Mouse (Mus musculus): Measurements from ENCODE around the gene Mgll. TPM values are rescaled to one million over a fixed set of nuclear protein-coding genes. Genes with fewer than 3 reads are reported as not detected.

Mgll gene
- polyA plus RNA-seq, 1 experiment from 2014 or later = 94.2 TPM

- Histone ChIP-seq H3K9ac (ENCODE audit: low read length) (no peak overlapping the region), H3K4me3 (ENCODE audit: low read depth, low read length) (no peak overlapping the region), H3K9me3 (ENCODE audit: control insufficient read depth, low read length) (no peaks in the 10 kb centered on the region), H3K36me3 (ENCODE audit: control insufficient read depth, insufficient read depth, low read length) (0 out of 2 replicates have a peak, but pooled peaks cover under 1% of the 10 kb centered on the region), H3K27ac (ENCODE audit: low read depth) (no peak overlapping the region), H3K4me1 (replicated peaks; ENCODE audit: control insufficient read depth, insufficient read depth, low read length) (peaks cover 7% of the 10 kb centered on the region), H3K4me2 (ENCODE audit: low read length) (no peak overlapping the region), H3K27me3 (replicated peaks; ENCODE audit: control insufficient read depth, insufficient read depth, low read length) (no peaks in the 10 kb centered on the region)
- ATAC-seq (replicated peaks; ENCODE audit: low FRiP score, low TSS enrichment, low read depth) (no peak), DNase-seq (ENCODE audit: low spot score) (no peak)
- 84% methylated on average over 4 of the region's 4 CpGs for WGBS
These were observed 79.9 kb downstream of the Mgll start for GRCm38 (mm10) chr6:88803957-88804695.

- 0 out of 2 replicates have a peak, but pooled peaks cover 6% of the 10 kb centered on the region for H3K36me3 ChIP-seq (ENCODE audit: control insufficient read depth, insufficient read depth, low read length)
- no peaks in the 10 kb centered on the region for H3K9me3 ChIP-seq (ENCODE audit: control insufficient read depth, low read length)
- no peak overlapping the region for H3K27ac ChIP-seq (ENCODE audit: low read depth)
- WGBS = 86% methylated on average over 17 of the region's 17 CpGs
- H3K4me2 ChIP-seq (ENCODE audit: low read length) = no peak overlapping the region
- peaks cover 17% of the 10 kb centered on the region for H3K4me1 ChIP-seq (replicated peaks; ENCODE audit: control insufficient read depth, insufficient read depth, low read length)
- H3K4me3 ChIP-seq (ENCODE audit: low read depth, low read length) = no peak overlapping the region
- ATAC-seq (replicated peaks; ENCODE audit: low FRiP score, low TSS enrichment, low read depth) = no peak
- H3K27me3 ChIP-seq (replicated peaks; ENCODE audit: control insufficient read depth, insufficient read depth, low read length) = no peaks in the 10 kb centered on the region
- no peak overlapping the region for H3K9ac ChIP-seq (ENCODE audit: low read length)
- DNase-seq (ENCODE audit: low spot score) = no peak
These were observed 80.9 kb downstream of the Mgll start for GRCm38 (mm10) chr6:88804966-88805577.

GRCm38 (mm10) chr6:88809091-88810037, 85.2 kb downstream of the Mgll start:
- H3K9ac ChIP-seq (ENCODE audit: low read length) = no peak overlapping the region
- ATAC-seq (replicated peaks; ENCODE audit: low FRiP score, low TSS enrichment, low read depth) (peak; percentile 12; the same call in 1 of the 2 replicates), DNase-seq (ENCODE audit: low spot score) (no peak)
- no peak overlapping the region for H3K4me3 ChIP-seq (ENCODE audit: low read depth, low read length)
- no peak overlapping the region for H3K4me2 ChIP-seq (ENCODE audit: low read length)
- H3K27ac ChIP-seq (ENCODE audit: low read depth) = peak overlapping the region; percentile 34; the same call in 1 of the 2 replicates
- WGBS = 47% methylated on average over 23 of the region's 23 CpGs
- 0 out of 2 replicates have a peak, but pooled peaks cover 6% of the 10 kb centered on the region for H3K36me3 ChIP-seq (ENCODE audit: control insufficient read depth, insufficient read depth, low read length)
- no peaks in the 10 kb centered on the region for H3K9me3 ChIP-seq (ENCODE audit: control insufficient read depth, low read length)
- peaks cover 26% of the 10 kb centered on the region for H3K4me1 ChIP-seq (replicated peaks; ENCODE audit: control insufficient read depth, insufficient read depth, low read length)
- no peaks in the 10 kb centered on the region for H3K27me3 ChIP-seq (replicated peaks; ENCODE audit: control insufficient read depth, insufficient read depth, low read length)

GRCm38 (mm10) chr6:88810291-88810690, 86.1 kb downstream of the Mgll start:
- Histone ChIP-seq H3K36me3 (ENCODE audit: control insufficient read depth, insufficient read depth, low read length) (0 out of 2 replicates have a peak, but pooled peaks cover 6% of the 10 kb centered on the region), H3K27me3 (replicated peaks; ENCODE audit: control insufficient read depth, insufficient read depth, low read length) (no peaks in the 10 kb centered on the region), H3K9me3 (ENCODE audit: control insufficient read depth, low read length) (no peaks in the 10 kb centered on the region), H3K27ac (ENCODE audit: low read depth) (peak overlapping the region; percentile 34; the same call in 1 of the 2 replicates), H3K4me3 (ENCODE audit: low read depth, low read length) (no peak overlapping the region), H3K4me2 (ENCODE audit: low read length) (no peak overlapping the region), H3K9ac (ENCODE audit: low read length) (no peak overlapping the region), H3K4me1 (replicated peaks; ENCODE audit: control insufficient read depth, insufficient read depth, low read length) (peaks cover 26% of the 10 kb centered on the region)
- WGBS = 43% methylated on average over 3 of the region's 3 CpGs
- peak; percentile 21 for ATAC-seq (replicated peaks; ENCODE audit: low FRiP score, low TSS enrichment, low read depth)
- no peak for DNase-seq (ENCODE audit: low spot score)

- Histone ChIP-seq H3K27ac (ENCODE audit: low read depth) (no peak overlapping the region), H3K27me3 (replicated peaks; ENCODE audit: control insufficient read depth, insufficient read depth, low read length) (no peaks in the 10 kb centered on the region), H3K9ac (ENCODE audit: low read length) (no peak overlapping the region), H3K36me3 (ENCODE audit: control insufficient read depth, insufficient read depth, low read length) (0 out of 2 replicates have a peak, but pooled peaks cover 6% of the 10 kb centered on the region), H3K4me2 (ENCODE audit: low read length) (no peak overlapping the region), H3K9me3 (ENCODE audit: control insufficient read depth, low read length) (no peaks in the 10 kb centered on the region), H3K4me1 (replicated peaks; ENCODE audit: control insufficient read depth, insufficient read depth, low read length) (peaks cover 26% of the 10 kb centered on the region), H3K4me3 (ENCODE audit: low read depth, low read length) (no peak overlapping the region)
- DNase-seq (ENCODE audit: low spot score) = no peak
- no peak for ATAC-seq (replicated peaks; ENCODE audit: low FRiP score, low TSS enrichment, low read depth)
- 37% methylated on average over 7 of the region's 7 CpGs for WGBS
These were observed 87.2 kb downstream of the Mgll start for GRCm38 (mm10) chr6:88811396-88811795.

GRCm38 (mm10) chr6:88811880-88812400, 87.7 kb downstream of the Mgll start:
- Histone ChIP-seq H3K36me3 (ENCODE audit: control insufficient read depth, insufficient read depth, low read length) (0 out of 2 replicates have a peak, but pooled peaks cover 6% of the 10 kb centered on the region), H3K4me3 (ENCODE audit: low read depth, low read length) (no peak overlapping the region), H3K4me2 (ENCODE audit: low read length) (no peak overlapping the region), H3K9ac (ENCODE audit: low read length) (no peak overlapping the region), H3K4me1 (replicated peaks; ENCODE audit: control insufficient read depth, insufficient read depth, low read length) (peaks cover 26% of the 10 kb centered on the region), H3K27me3 (replicated peaks; ENCODE audit: control insufficient read depth, insufficient read depth, low read length) (no peaks in the 10 kb centered on the region), H3K9me3 (ENCODE audit: control insufficient read depth, low read length) (no peaks in the 10 kb centered on the region), H3K27ac (ENCODE audit: low read depth) (no peak overlapping the region)
- no peak for ATAC-seq (replicated peaks; ENCODE audit: low FRiP score, low TSS enrichment, low read depth)
- no peak for DNase-seq (ENCODE audit: low spot score)
- 51% methylated on average over 7 of the region's 7 CpGs for WGBS

GRCm38 (mm10) chr6:88812886-88813285, 88.7 kb downstream of the Mgll start:
- Histone ChIP-seq H3K27me3 (replicated peaks; ENCODE audit: control insufficient read depth, insufficient read depth, low read length) (no peaks in the 10 kb centered on the region), H3K36me3 (ENCODE audit: control insufficient read depth, insufficient read depth, low read length) (0 out of 2 replicates have a peak, but pooled peaks cover 6% of the 10 kb centered on the region), H3K4me2 (ENCODE audit: low read length) (no peak overlapping the region), H3K4me1 (replicated peaks; ENCODE audit: control insufficient read depth, insufficient read depth, low read length) (peaks cover 26% of the 10 kb centered on the region), H3K9me3 (ENCODE audit: control insufficient read depth, low read length) (no peaks in the 10 kb centered on the region), H3K9ac (ENCODE audit: low read length) (no peak overlapping the region), H3K4me3 (ENCODE audit: low read depth, low read length) (no peak overlapping the region), H3K27ac (ENCODE audit: low read depth) (no peak overlapping the region; the same call in 1 of the 2 replicates)
- ATAC-seq (replicated peaks; ENCODE audit: low FRiP score, low TSS enrichment, low read depth) (no peak), DNase-seq (ENCODE audit: low spot score) (no peak)
- 74% methylated on average over 3 of the region's 3 CpGs for WGBS

- H3K4me2 ChIP-seq (ENCODE audit: low read length) = no peak overlapping the region
- peaks cover 26% of the 10 kb centered on the region for H3K4me1 ChIP-seq (replicated peaks; ENCODE audit: control insufficient read depth, insufficient read depth, low read length)
- no peak overlapping the region for H3K9ac ChIP-seq (ENCODE audit: low read length)
- no peaks in the 10 kb centered on the region for H3K9me3 ChIP-seq (ENCODE audit: control insufficient read depth, low read length)
- DNase-seq (ENCODE audit: low spot score) = no peak
- no peak overlapping the region for H3K4me3 ChIP-seq (ENCODE audit: low read depth, low read length)
- ATAC-seq (replicated peaks; ENCODE audit: low FRiP score, low TSS enrichment, low read depth) = no peak
- 0 out of 2 replicates have a peak, but pooled peaks cover 8% of the 10 kb centered on the region for H3K36me3 ChIP-seq (ENCODE audit: control insufficient read depth, insufficient read depth, low read length)
- WGBS = 83% methylated on average over 10 of the region's 10 CpGs
- no peaks in the 10 kb centered on the region for H3K27me3 ChIP-seq (replicated peaks; ENCODE audit: control insufficient read depth, insufficient read depth, low read length)
- H3K27ac ChIP-seq (ENCODE audit: low read depth) = no peak overlapping the region
These were observed 89.6 kb downstream of the Mgll start for GRCm38 (mm10) chr6:88813832-88814231.

Measured in intestine, embryonic 14.5 days (tissue).